Mouse (Mus musculus) heart, postnatal 10 days (tissue): ENCODE measurements around the gene Jag2. TPM values are rescaled to one million over a fixed set of nuclear protein-coding genes. Genes with fewer than 3 reads are reported as not detected.
A peak's percentile ranks its signal among the peaks of the same experiment; 100 is the strongest.

ENCODE experiments used
- DNase-seq, 2 experiments: peaks; one replicate each; pipeline ENCODE4 v3.0.0; 2021
- intact Hi-C: fragments of 180-260 bp; cut with DNase I; formaldehyde crosslinking; loops from one replicate; pipeline ENCODE4 v1.15.1; 2025
- total RNA-seq, 2 experiments: library from RNA; stranded (reverse); gene quantifications; 2 replicates each; pipeline ENCODE4 v1.2.3; 2021

Gene Jag2
- total RNA-seq, result 10 to 100 TPM; 36.1 to 38.5 TPM

- peak; percentile 75 to 78 for DNase-seq
- intact Hi-C loops, result loop anchor here (2.0 kb wide), 1 partner anchor 55 kb away; no protein-coding TSS in a partner anchor
Observed at GRCm38 (mm10) chr12:112929562-112930352, at the start of gene Jag2. Gene Jag2, minus strand, starts transcription at chr12:112929776.

DNA sequence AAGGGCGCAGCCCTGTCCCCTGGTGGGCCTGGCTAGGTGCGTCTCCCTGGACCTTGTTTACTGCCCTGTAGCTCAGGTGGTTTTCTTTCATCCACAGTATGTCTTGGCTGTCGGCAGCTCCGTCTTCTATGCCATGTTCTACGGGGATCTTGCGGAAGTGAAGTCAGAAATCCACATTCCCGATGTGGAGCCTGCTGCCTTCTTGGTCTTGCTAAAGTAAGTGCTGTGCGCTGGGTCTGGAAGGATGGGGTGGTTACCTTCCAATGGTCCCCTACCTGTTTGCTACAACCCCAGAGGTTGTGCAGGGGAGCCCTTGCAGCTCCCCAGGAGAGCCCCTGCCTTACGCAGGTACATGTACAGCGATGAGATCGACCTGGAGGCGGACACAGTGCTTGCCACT is 47.6 kb upstream of the Jag2 start:
- DNase-seq, result no peak
- intact Hi-C loops, result no loop called here

- intact Hi-C loops, result no loop called here
Observed at GRCm38 (mm10) chr12:112976371-112977073, 46.9 kb upstream of the Jag2 start, which contains the start of gene Btbd6. Gene Btbd6, plus strand, starts transcription at chr12:112976482.

GRCm38 (mm10) chr12:112974736-112975135 is 45.2 kb upstream of the Jag2 start:
- intact Hi-C loops, result no loop called here
- no peak for DNase-seq

More at GRCm38 (mm10) chr12:112976371-112977073, 46.9 kb upstream of the Jag2 start, which contains the start of gene Btbd6:
- DNase-seq, result peak; percentile 92 to 93

DNA sequence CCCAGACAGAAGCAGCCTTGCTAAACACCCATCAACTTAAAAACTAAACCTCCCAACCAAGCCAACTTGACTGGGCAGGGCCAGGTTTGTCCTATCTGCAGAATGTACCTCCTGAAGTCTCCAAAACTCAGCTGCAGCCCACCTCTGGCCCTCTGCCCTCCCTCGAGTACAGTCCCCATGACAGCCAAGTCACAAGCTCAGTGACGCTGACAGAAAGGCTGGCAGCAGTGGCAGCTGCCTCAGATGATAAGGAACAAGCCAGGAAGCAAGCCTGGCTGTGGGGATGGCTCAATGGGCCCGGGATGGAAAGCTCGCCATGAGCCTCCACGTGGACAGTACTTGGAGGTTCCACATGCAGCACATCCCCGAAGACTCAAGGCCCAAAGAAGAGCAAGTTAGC is 40.0 kb upstream of the Jag2 start:
- peak; percentile 39 to 62 for DNase-seq
- intact Hi-C loops, result no loop called here

DNA sequence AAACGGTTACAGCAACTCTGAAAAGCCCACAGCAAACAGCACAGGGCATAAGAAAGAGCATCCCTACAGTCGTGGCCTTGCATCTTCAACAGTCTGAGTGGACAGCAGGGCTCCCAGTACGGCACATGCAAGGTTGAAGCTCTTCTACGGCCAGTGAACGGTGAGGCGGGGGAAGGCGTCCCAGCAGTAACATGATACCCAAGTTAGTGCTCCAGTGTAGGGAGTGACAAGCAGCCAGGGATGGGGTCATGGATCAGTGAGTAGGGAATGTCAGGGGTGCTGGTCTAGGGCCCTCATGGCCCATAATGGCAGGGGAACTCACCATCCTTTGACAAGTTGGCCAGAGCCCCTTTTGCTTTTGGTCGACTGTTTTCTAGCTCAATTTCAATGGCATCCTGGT is 39.4 kb upstream of the Jag2 start:
- no peak for DNase-seq
- intact Hi-C loops, result no loop called here

DNA sequence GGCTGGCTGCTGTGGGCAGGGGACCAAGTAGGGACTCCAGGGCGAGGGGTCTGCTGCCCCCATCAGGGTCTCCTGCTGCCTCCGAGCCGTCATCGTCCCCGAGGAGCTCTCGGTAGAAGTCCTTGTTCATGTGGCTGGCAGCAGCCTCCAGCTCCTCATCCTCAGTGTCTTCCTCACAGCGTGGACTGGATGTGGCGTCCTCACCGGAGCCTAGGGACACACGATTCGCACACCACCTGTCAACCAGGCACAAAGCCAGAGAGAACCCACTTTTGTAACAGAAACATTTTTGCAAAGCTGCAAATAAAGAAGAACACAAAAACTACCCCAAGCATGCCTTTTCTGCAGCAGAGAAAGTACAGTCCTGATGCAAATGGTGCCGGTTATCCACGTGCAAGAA is 36.2 kb upstream of the Jag2 start:
- intact Hi-C loops, result no loop called here
- DNase-seq, result no peak

- intact Hi-C loops, result no loop called here
- no peak for DNase-seq
Observed at GRCm38 (mm10) chr12:112961872-112962271, 32.3 kb upstream of the Jag2 start.

GRCm38 (mm10) chr12:112961428-112961827 is 31.9 kb upstream of the Jag2 start:
- DNase-seq, result peak; percentile 80 to 84
- intact Hi-C loops, result no loop called here

GRCm38 (mm10) chr12:112959421-112959820 is 29.8 kb upstream of the Jag2 start:
- intact Hi-C loops, result loop anchor here (5.0 to 10.0 kb wide), 4 partner anchors 85 to 198 kb away; partner anchors contain the start of gene Tedc1
- DNase-seq, result no peak

DNA sequence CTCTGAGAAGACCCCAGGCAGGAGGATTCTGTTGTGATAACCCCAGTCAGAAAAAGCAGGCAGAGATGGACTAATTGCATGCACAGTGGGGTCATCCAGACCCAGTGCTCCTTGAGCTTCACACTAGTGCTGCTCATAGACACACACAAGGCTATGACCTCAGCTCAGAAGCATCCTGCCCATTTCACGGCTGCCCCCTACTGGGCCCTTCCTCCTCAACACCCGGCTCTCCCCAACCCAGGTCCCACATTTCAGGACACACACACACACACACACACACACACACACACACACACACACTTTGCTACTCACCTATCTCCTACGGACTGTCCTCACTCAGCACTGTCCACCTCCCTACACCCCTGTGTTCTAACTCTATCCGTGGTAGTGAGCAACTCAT is 28.7 kb upstream of the Jag2 start:
- peak; percentile 68 to 78 for DNase-seq
- intact Hi-C loops, result loop anchor here (5.0 to 10.0 kb wide), 4 partner anchors 84 to 199 kb away; partner anchors contain the start of gene Tedc1

- peak; percentile 80 to 90 for DNase-seq
- intact Hi-C loops, result loop anchor here (5.0 to 10.0 kb wide), 4 partner anchors 81 to 202 kb away; partner anchors contain the start of gene Tedc1
Observed at GRCm38 (mm10) chr12:112955800-112956199, 26.2 kb upstream of the Jag2 start.

- no peak for DNase-seq
- intact Hi-C loops, result loop anchor here (10.0 kb wide), 1 partner anchor 78 kb away; no protein-coding TSS in a partner anchor
Observed at GRCm38 (mm10) chr12:112952926-112953565, 23.5 kb upstream of the Jag2 start.

DNA sequence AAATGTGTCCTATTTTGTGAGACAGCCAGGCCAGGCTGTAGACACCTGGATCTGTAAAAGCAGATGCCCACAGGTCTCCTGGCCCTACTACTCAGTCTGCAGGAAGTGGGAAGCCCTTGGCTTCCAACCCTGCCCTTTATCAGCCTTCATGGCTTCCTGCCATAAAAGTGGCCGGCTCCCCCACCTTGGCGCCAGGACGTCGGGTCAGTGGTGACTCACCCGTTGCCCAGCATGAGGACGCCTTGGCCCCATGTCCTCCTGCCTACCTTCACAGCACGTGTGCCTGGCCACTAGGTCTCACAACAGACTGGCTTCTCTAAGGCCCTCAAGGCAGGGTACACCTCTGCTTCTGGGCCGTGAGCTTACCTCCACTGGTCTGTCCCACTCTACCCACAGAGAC is 22.9 kb upstream of the Jag2 start:
- intact Hi-C loops, result loop anchor here (10.0 kb wide), 1 partner anchor 78 kb away; no protein-coding TSS in a partner anchor
- DNase-seq, result peak; percentile 82 to 86

DNA sequence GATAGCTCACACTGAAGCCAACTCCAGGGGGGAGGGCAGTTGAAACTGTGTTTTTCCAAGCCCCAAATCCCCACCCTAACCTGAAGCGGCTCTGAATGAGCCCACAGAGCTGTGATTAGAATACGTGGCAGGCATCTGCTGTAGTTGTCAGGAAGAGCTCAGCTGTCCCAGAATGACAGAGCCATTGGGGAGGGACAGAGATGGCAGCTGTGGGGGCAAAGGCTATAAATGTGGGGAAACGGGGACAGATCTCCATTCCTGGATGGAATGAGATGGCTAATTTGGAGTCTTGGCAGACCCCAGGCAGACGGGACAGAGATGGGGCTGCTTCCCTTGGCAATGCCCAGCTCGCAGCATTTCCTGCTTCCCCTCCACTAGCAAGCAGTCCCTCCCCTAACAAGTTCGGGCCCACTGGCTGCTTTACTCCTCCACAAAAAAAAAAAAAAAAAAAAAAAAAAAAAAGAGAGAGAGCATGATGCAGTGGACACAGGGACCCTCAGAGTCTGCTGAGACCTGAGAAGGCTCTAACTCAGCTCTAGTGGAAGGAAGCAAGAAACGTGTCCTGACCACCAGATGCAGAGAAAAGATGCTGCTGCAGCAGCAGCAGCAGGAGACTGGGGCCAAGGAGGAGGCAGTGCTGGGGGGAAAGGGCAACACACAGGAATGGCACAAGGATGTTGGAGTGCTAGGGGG is 21.7 kb upstream of the Jag2 start:
- intact Hi-C loops, result loop anchor here (10.0 kb wide), 1 partner anchor 76 kb away; no protein-coding TSS in a partner anchor
- DNase-seq, result no peak

GRCm38 (mm10) chr12:112950761-112951129 is 21.2 kb upstream of the Jag2 start:
- no peak for DNase-seq
- intact Hi-C loops, result loop anchor here (10.0 kb wide), 1 partner anchor 76 kb away; no protein-coding TSS in a partner anchor

DNA sequence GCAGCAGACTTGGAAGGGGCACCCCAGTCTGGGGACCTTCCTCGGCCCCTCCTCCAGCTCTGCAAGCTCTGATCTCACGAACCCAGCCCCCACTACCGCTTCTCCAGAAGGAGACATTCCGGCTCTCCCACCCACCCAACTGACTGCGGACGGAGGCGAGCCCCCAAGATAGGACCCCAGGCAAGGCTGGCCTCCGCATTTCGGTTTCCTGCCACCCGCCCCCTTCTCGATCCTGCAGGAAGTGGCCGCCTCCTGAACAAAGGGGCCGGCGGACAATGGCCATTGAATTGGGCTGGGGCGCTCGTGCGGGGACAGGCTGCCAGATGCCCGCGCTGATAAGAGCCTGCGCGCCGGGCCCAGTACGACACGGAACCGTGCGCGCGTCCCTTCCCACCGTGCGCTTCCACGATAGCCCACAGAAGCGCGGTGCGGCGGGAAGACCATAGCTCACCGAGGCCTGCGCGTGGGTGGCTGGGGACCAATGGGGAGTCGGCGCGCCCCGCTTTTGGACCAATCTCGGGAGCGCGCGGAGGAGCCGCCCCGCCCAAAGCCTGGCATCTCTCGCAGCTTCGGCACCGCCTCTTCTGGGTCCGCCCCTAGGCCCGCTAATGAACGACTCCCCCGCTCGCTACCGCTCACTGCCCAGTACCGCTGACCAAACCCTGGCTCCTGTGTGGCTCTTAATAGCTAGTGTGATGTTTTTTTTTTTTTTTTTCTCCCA is 20.6 kb upstream of the Jag2 start:
- peak; percentile 86 to 88 for DNase-seq
- intact Hi-C loops, result loop anchor here (10.0 kb wide), 1 partner anchor 75 kb away; no protein-coding TSS in a partner anchor

DNA sequence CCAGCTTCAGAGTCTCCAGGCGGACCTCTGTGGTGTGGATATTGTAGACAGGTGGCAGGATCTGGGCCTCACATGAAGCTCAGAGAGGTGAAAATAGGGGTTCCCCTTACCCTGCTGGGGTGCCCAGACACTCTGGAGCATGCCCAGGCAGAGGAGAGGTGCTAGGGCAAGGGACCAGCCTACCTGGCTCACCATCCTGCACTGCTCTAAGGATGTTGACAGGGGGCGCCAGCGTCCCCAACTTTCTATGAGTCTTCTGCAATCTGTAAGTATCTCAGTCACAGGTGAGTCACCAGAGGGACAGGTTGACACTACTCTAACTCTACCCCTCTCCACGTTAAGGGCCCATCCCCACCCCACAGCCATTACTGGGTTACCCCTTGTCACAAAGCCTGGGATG is 17.7 kb upstream of the Jag2 start:
- DNase-seq, result no peak
- intact Hi-C loops, result no loop called here

DNA sequence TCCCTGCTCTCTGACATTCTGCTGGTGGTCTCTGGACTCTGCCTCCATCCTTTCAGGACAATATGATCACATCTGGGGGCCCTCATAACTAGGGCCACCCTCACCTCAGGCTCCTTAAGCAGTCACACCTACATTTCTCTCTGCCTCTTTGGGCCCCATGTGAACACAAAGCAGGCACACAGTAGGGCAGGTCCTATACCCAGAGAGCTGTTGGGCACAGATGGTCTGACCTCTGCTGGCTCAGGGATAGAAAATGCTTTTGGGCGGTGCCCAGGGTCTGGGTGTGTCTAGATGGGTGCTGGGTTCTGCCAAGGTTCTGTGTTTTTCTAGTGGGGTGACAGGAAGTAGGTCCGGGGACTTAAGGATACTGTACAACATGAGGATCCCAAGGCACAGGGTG is 14.1 kb upstream of the Jag2 start:
- DNase-seq, result no peak
- intact Hi-C loops, result no loop called here
